Mouse (Mus musculus) heart, postnatal 0 days (tissue): ENCODE data around the gene Prkn.

Source experiments
- CTCF ChIP-seq: IDR thresholded peaks from 2 replicates; pipeline ENCODE4 v1.5.1; 2016; ENCODE audit warnings: antibody characterized with exemption, control low read depth, low read depth
- EP300 ChIP-seq: IDR thresholded peaks from 2 replicates; pipeline ENCODE4 v1.6.1; 2016; ENCODE audit warnings: antibody characterized with exemption, low read depth

DNA sequence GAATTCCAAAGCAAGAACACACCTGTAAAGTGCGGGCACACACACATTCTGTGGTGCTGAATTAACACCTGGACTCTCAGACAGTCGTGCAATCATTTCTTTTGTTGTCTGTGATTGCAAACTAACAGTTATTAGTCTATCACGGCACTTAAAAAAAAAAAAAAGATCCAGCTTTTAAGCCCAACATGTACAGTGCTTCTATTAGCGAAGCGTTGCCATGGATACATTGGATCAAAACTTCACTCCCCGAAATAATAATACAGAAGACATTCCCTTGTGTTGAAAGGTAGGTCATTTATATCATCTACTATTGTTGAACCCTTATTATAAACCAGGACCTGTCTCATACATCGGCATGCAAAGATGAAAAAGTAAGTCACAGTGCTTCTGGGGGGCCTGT is 1060.1 kb downstream of the Prkn start:
- TF ChIP-seq CTCF (no peak), EP300 (no peak)
